Mouse (Mus musculus) kidney, embryonic 16.5 days (tissue): ENCODE results near the gene Mmel1. TPM values are rescaled to one million over a fixed set of nuclear protein-coding genes. Genes with fewer than 3 reads are reported as not detected.

Source experiments
- ATAC-seq: fragments of 200-750 bp; cut with Nextera tagmentation; 2 replicates; pipeline ENCODE4 v1.8.0; 2017; ENCODE audit warnings: moderate TSS enrichment; ENCODE audit not compliant: low FRiP score, low TSS enrichment
- H3K27ac ChIP-seq: fragments of 300-500 bp; sonication (generic); 2 replicates; pipeline ENCODE4 v1.5.1; 2014; ENCODE audit warnings: low read length
- H3K27me3 ChIP-seq: fragments of 300-500 bp; sonication (generic); 2 replicates; pipeline ENCODE4 v1.6.1; 2014; ENCODE audit warnings: low read length, control low read depth, mixed read lengths; ENCODE audit not compliant: insufficient read depth
- H3K36me3 ChIP-seq: fragments of 300-500 bp; sonication (generic); 2 replicates; pipeline ENCODE4 v1.6.1; 2014; ENCODE audit warnings: low read length, control low read depth, mixed read lengths; ENCODE audit not compliant: insufficient read depth
- H3K4me1 ChIP-seq: fragments of 300-500 bp; sonication (generic); 2 replicates; pipeline ENCODE4 v1.6.1; 2014; ENCODE audit warnings: low read length, control low read depth, mixed read lengths; ENCODE audit not compliant: insufficient read depth
- H3K4me2 ChIP-seq: fragments of 300-500 bp; sonication (generic); replicated peaks from 2 replicates; pipeline ENCODE4 v1.6.1; 2014; ENCODE audit warnings: low read depth, low read length
- H3K4me3 ChIP-seq: fragments of 300-500 bp; sonication (generic); 2 replicates; pipeline ENCODE4 v1.5.1; 2014; ENCODE audit warnings: mild to moderate bottlenecking, low read length
- H3K9ac ChIP-seq: fragments of 300-500 bp; sonication (generic); replicated peaks from 2 replicates; pipeline ENCODE4 v1.6.1; 2014; ENCODE audit warnings: low read length
- H3K9me3 ChIP-seq: fragments of 300-500 bp; sonication (generic); 2 replicates; pipeline ENCODE4 v1.6.1; 2016; ENCODE audit warnings: low read length, control low read depth
- WGBS: fragments of 180-500 bp; shearing (Covaris S2); extraction: QIAGEN DNeasy Blood & Tissue Kit; methylation state at CpG from one replicate; pipeline ENCODE4 v1.1.7; 2014; 5-methylcytosine and 5-hydroxymethylcytosine counted together
- polyA plus RNA-seq: library from polyadenylated mRNA; unstranded; fragments of >200 nt; fragmentation: Nextera tagmentation; extraction: Ambion mirVana; gene quantifications from 2 replicates; pipeline ENCODE4 v1.2.1, GENCODE M21; 2015

Mmel1 gene
- polyA plus RNA-seq, result 0.17 TPM in 1 of 2 replicates, not detected in the other

- Histone ChIP-seq H3K27ac (no peak within 1 kb of the TSS), H3K9ac (no peak within 1 kb of the TSS), H3K4me2 (no peak within 1 kb of the TSS), H3K36me3 (no peaks in the 10 kb centered on the region), H3K4me3 (no peak within 1 kb of the TSS), H3K4me1 (0 out of 2 replicates have a peak, but pooled peaks cover 3% of the 10 kb centered on the region), H3K9me3 (no peaks in the 10 kb centered on the region), H3K27me3 (no peaks in the 10 kb centered on the region)
- 88% methylated on average over 7 of the region's 7 CpGs for WGBS
- no peak for ATAC-seq
Measured at GRCm38 (mm10) chr4:154869440-154869839, at the start of gene Mmel1. Mmel1 (plus strand) TSS chr4:154869585.

- peak; percentile 56 for ATAC-seq
- H3K4me1 ChIP-seq, result 0 out of 2 replicates have a peak, but pooled peaks cover 7% of the 10 kb centered on the region
- peaks cover 8% of the 10 kb centered on the region for H3K27me3 ChIP-seq
- no peaks in the 10 kb centered on the region for H3K36me3 ChIP-seq
- no peak overlapping the region for H3K27ac ChIP-seq
- no peak overlapping the region for H3K9ac ChIP-seq
- 32% methylated on average over 6 of the region's 6 CpGs for WGBS
- H3K4me3 ChIP-seq, result no peak overlapping the region
- no peaks in the 10 kb centered on the region for H3K9me3 ChIP-seq
- H3K4me2 ChIP-seq, result no peak overlapping the region
Measured at GRCm38 (mm10) chr4:154825662-154826061, 43.7 kb upstream of the Mmel1 start.

DNA sequence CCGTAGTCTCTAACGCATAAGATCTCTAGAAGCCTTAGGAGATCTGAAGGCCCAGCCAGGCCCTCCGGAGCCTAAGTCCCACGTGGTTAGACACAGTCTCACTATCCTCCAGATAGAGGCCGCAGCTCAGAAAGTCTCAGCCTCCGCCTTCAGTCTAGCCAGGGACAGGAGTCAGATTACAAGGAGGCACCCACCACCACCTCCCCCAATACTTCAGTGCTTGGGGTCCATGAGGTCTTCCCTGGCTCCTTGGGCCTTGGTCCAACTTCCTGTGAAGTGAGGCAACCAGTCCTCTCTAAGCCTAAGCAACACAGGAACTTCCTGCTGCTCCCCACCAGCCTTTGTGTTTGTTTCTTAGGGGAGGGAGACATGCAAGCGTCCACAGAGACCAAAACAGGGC lies 43.2 kb upstream of the Mmel1 start:
- peaks cover 8% of the 10 kb centered on the region for H3K27me3 ChIP-seq
- no peak overlapping the region for H3K4me3 ChIP-seq
- WGBS, result 50% methylated on average over 7 of the region's 7 CpGs
- H3K27ac ChIP-seq, result no peak overlapping the region
- no peak overlapping the region for H3K4me2 ChIP-seq
- no peaks in the 10 kb centered on the region for H3K9me3 ChIP-seq
- H3K36me3 ChIP-seq, result no peaks in the 10 kb centered on the region
- 0 out of 2 replicates have a peak, but pooled peaks cover 7% of the 10 kb centered on the region for H3K4me1 ChIP-seq
- peak; percentile 13 for ATAC-seq
- H3K9ac ChIP-seq, result no peak overlapping the region

DNA sequence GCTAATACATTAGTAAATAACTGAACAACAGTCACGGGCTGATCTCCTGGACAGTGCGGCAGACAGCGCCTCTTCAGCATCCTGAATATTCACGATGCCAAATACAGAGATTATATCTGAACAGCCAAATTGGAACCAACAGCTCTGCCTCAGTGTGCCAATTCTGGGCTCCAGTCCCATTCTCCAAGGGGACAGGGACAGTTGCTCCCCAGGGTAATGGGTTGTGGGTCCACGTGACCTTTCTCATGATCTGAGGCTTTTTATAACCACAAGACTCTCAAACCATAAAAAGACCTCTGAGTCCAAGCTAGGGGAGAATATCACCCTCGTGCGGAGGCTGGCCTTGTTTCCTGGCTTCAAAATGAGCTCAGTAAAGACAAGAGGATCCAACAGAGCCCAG lies 42.2 kb upstream of the Mmel1 start:
- Histone ChIP-seq H3K27me3 (peaks cover 8% of the 10 kb centered on the region), H3K27ac (no peak overlapping the region), H3K9me3 (no peaks in the 10 kb centered on the region), H3K4me3 (no peak overlapping the region), H3K4me1 (0 out of 2 replicates have a peak, but pooled peaks cover 7% of the 10 kb centered on the region), H3K4me2 (no peak overlapping the region), H3K36me3 (no peaks in the 10 kb centered on the region), H3K9ac (no peak overlapping the region)
- no peak for ATAC-seq
- WGBS, result 79% methylated on average over 7 of the region's 7 CpGs

GRCm38 (mm10) chr4:154827861-154828610 lies 41.3 kb upstream of the Mmel1 start:
- WGBS, result 43% methylated on average over 10 of the region's 10 CpGs
- H3K27me3 ChIP-seq, result peaks cover 8% of the 10 kb centered on the region
- H3K36me3 ChIP-seq, result no peaks in the 10 kb centered on the region
- no peak overlapping the region for H3K4me2 ChIP-seq
- H3K27ac ChIP-seq, result no peak overlapping the region
- no peak for ATAC-seq
- H3K9me3 ChIP-seq, result no peaks in the 10 kb centered on the region
- 0 out of 2 replicates have a peak, but pooled peaks cover 7% of the 10 kb centered on the region for H3K4me1 ChIP-seq
- H3K9ac ChIP-seq, result no peak overlapping the region
- H3K4me3 ChIP-seq, result no peak overlapping the region

DNA sequence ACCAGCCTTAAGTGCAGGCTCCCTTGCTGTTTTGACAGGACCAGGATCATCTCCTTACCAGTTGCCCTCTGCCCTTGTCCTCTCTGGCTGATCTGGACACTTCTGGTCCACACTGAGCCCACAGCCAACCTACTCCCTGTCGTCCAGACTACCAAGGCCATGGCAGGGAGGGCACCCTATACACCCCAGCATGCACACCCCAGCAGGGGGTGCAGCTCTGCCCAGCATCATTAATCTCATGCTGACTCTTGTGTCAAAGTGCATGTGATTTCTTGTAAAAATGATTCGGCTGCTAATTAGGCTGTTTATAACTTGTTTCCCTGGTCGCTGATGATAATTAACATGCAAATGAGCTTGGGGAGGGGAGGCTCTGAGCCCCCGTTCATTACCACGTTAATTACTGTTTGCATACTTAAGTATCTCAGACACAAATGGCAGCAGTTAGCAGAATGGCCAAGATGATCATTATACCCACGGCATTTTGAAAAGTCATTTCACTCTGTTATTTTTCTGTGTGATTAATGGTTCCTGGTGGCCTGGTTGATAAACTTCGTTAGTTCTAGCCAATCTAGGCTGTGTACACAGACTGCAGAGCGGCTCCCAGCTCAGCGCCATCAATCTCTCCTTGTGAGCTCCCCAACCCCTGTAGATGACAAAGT lies 37.3 kb upstream of the Mmel1 start:
- Histone ChIP-seq H3K4me1 (no peaks in the 10 kb centered on the region), H3K9me3 (no peaks in the 10 kb centered on the region), H3K36me3 (no peaks in the 10 kb centered on the region), H3K4me3 (no peak overlapping the region), H3K27ac (no peak overlapping the region), H3K4me2 (no peak overlapping the region), H3K27me3 (peaks cover 5% of the 10 kb centered on the region; the same call in 1 of the 2 replicates), H3K9ac (no peak overlapping the region)
- no peak for ATAC-seq
- WGBS, result 42% methylated on average over 9 of the region's 9 CpGs

DNA sequence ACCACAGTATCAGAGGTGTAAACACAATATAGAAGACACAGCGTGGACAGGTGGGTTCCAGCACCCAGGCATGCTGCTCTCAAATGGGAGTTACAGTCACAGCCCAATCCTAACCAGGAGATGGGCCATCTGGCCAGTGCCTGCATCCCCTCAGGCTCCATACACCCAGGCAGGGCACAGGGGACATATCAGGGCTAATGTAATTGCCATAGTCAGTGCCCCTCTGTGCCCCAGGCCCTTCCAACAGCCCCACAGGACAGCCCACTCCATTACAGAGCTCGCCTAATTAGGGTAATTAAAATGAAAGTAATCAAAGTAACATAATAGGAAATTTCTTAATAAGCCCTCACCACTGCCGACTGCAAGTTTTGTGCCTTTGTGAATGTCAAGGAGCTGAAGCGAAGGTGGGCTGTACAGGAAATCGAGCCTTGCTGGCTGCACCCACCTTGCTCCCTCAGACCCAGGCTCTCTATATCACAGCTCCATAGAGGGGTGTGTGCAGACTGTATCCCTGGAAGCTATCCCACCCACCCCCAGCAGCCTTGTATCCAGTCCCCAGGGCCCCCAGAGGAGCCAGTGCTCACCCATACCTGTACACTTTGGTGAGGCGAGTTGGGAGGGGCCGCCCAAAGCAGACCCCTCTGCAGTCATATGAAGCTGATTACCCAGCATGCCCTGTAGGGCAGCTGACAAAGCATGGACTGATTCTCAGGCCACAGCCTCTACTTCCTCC lies 33.0 kb upstream of the Mmel1 start:
- H3K4me1 ChIP-seq, result no peaks in the 10 kb centered on the region
- H3K4me2 ChIP-seq, result no peak overlapping the region
- no peak overlapping the region for H3K9ac ChIP-seq
- no peaks in the 10 kb centered on the region for H3K9me3 ChIP-seq
- ATAC-seq, result 0 out of 2 replicates have a peak, but pooled peaks have one; percentile 51
- no peak overlapping the region for H3K4me3 ChIP-seq
- H3K36me3 ChIP-seq, result no peaks in the 10 kb centered on the region
- 73% methylated on average over 7 of the region's 7 CpGs for WGBS
- no peak overlapping the region for H3K27ac ChIP-seq
- H3K27me3 ChIP-seq, result no peaks in the 10 kb centered on the region

DNA sequence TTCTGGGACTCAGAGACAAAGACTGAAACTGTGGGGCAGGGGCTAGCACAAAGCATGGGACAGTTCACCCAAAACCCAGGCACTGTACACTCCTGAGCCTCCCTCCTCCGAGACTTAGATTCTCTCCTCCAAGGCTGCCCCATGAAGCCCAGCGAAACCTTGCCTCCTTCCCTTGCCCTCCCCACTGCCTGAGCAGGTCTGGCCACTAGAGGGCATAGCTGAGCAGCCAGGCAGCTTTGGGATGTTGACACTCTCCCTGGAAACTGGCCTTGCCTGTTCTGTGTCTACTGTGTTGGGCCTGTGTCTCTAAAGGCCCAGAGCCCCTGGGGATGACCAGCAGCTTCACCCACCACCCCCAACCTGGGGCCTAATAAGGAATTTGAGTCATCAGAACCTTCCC lies 32.2 kb upstream of the Mmel1 start, which contains the start of gene Ttc34:
TSS of gene Ttc34 (plus strand) at position 290 of the 400 bp plus-strand sequence.
- Histone ChIP-seq H3K36me3 (no peaks in the 10 kb centered on the region), H3K9me3 (no peaks in the 10 kb centered on the region), H3K27ac (no peak within 1 kb of the TSS), H3K4me3 (no peak within 1 kb of the TSS), H3K9ac (no peak within 1 kb of the TSS), H3K27me3 (no peaks in the 10 kb centered on the region), H3K4me1 (no peaks in the 10 kb centered on the region), H3K4me2 (no peak within 1 kb of the TSS)
- ATAC-seq, result no peak
- 64% methylated on average over 2 of the region's 2 CpGs for WGBS

DNA sequence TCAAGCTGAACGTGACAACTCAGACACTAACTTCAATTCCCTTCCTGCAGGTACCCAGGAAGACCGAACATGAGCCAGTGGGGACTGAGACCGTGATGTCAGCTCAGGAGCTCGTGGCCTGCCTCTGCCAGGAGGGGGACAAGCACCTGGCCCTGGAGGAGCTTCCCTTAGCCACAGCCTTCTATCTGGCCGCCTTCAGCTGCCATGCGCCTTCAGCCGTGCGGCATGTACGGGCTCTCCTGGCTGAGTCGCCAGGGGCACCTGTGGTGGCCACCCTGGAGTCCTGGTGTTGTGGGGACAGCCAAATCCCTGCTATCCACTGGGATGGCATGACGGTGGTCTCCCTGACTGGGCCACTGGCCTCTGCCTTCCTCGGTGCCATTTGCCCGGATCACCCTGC lies 30.6 kb upstream of the Mmel1 start:
- no peak overlapping the region for H3K4me3 ChIP-seq
- no peak overlapping the region for H3K9ac ChIP-seq
- H3K9me3 ChIP-seq, result no peaks in the 10 kb centered on the region
- WGBS, result 88% methylated on average over 13 of the region's 13 CpGs
- no peaks in the 10 kb centered on the region for H3K36me3 ChIP-seq
- no peak overlapping the region for H3K4me2 ChIP-seq
- H3K4me1 ChIP-seq, result no peaks in the 10 kb centered on the region
- H3K27me3 ChIP-seq, result no peaks in the 10 kb centered on the region
- no peak for ATAC-seq
- no peak overlapping the region for H3K27ac ChIP-seq
